Mouse (Mus musculus) hindbrain, embryonic 14.5 days (tissue): ENCODE results near the gene Myo1b. TPM values are rescaled to one million over a fixed set of nuclear protein-coding genes. Genes with fewer than 3 reads are reported as not detected.
"Not testable (repeated sequence)": the region's sequence is repeated elsewhere in the genome, so short reads cannot be mapped to it uniquely, and the experiment has no call there.

ENCODE experiments used
- ATAC-seq: fragments of 200-750 bp; cut with Nextera tagmentation; 2 replicates; pipeline ENCODE4 v1.8.0; 2017; ENCODE audit warnings: moderate number of reproducible peaks, mild to moderate bottlenecking, moderate TSS enrichment, moderate library complexity; ENCODE audit not compliant: low FRiP score
- DNase-seq: peaks from one replicate; pipeline ENCODE4 v3.0.0-alpha.2; 2015; ENCODE audit warnings: low spot score
- H3K27ac ChIP-seq: fragments of 300-500 bp; sonication (generic); 2 replicates; pipeline ENCODE4 v1.5.1; 2014; ENCODE audit warnings: mild to moderate bottlenecking, moderate library complexity
- H3K27me3 ChIP-seq: fragments of 300-500 bp; sonication (generic); 2 replicates; pipeline ENCODE4 v1.6.1; 2014; ENCODE audit warnings: mild to moderate bottlenecking, low read length, mixed read lengths; ENCODE audit not compliant: control insufficient read depth, insufficient read depth
- H3K36me3 ChIP-seq: fragments of 300-500 bp; sonication (generic); replicated peaks from 2 replicates; pipeline ENCODE4 v1.6.1; 2014; ENCODE audit not compliant: control insufficient read depth, insufficient read depth
- H3K4me1 ChIP-seq: fragments of 300-500 bp; sonication (generic); replicated peaks from 2 replicates; pipeline ENCODE4 v1.6.1; 2014; ENCODE audit warnings: antibody characterized with exemption, low read length, mixed read lengths; ENCODE audit not compliant: control insufficient read depth, insufficient read depth
- H3K4me2 ChIP-seq: fragments of 300-500 bp; sonication (generic); replicated peaks from 2 replicates; pipeline ENCODE4 v1.6.1; 2014; ENCODE audit warnings: mild to moderate bottlenecking, moderate library complexity
- H3K4me3 ChIP-seq: fragments of 300-500 bp; sonication (generic); replicated peaks from 2 replicates; pipeline ENCODE4 v1.5.1; 2014; ENCODE audit warnings: mild to moderate bottlenecking, low read length
- H3K9ac ChIP-seq: fragments of 300-500 bp; sonication (generic); 2 replicates; pipeline ENCODE4 v1.6.1; 2014
- H3K9me3 ChIP-seq: fragments of 300-500 bp; sonication (generic); 2 replicates; pipeline ENCODE4 v1.6.1; 2016; ENCODE audit warnings: low read length; ENCODE audit not compliant: control insufficient read depth
- WGBS: fragments of 180-500 bp; shearing (Covaris S2); extraction: QIAGEN DNeasy Blood & Tissue Kit; methylation state at CpG from one replicate; pipeline ENCODE4 v1.1.7; 2014; 5-methylcytosine and 5-hydroxymethylcytosine counted together
- polyA plus RNA-seq: library from polyadenylated mRNA; unstranded; fragments of >200 nt; fragmentation: Nextera tagmentation; extraction: Ambion mirVana; gene quantifications from 2 replicates; pipeline ENCODE4 v1.2.1, GENCODE M21; 2014

Myo1b gene
- polyA plus RNA-seq, 1 experiment from 2014 or later, result 81.5 TPM

DNA sequence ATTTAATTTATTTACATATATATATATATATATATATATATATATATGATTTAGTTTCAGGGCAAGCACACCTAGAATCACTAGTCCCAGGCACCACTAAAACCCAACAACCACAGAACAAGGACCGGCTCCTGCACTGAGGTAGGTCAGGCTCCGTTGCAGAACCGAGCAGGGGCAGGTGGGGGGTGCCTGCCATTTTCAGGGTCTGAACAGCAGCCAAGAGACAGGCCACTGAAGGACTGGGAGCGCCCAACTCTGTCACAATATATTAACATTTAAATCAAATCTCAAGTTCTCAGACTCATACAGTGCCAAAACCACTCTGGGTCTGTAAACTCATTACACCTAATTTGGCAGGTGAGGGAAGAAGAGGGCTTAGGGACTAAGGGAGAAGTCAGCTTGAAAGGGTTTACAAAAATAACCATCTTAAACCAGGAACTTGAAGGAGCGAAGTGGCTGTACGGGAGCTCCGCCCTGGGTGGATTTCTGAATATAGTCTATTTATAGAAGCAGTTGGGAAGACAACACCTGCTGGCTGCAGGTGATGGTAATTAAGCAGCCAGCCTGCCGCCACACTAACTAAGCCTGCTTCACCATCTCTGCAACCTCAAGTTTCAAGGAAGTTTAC lies 30.4 kb downstream of the Myo1b start:
- Histone ChIP-seq H3K9ac (no peak overlapping the region), H3K4me2 (no peak overlapping the region), H3K27ac (no peak overlapping the region), H3K4me3 (no peak overlapping the region), H3K9me3 (no peaks in the 10 kb centered on the region), H3K36me3 (peaks cover 4% of the 10 kb centered on the region; the same call in 1 of the 2 replicates), H3K4me1 (peaks cover 21% of the 10 kb centered on the region), H3K27me3 (no peaks in the 10 kb centered on the region)
- DNase-seq, result no peak
- ATAC-seq, result no peak
- WGBS, result 81% methylated on average over 8 of the region's 8 CpGs

DNA sequence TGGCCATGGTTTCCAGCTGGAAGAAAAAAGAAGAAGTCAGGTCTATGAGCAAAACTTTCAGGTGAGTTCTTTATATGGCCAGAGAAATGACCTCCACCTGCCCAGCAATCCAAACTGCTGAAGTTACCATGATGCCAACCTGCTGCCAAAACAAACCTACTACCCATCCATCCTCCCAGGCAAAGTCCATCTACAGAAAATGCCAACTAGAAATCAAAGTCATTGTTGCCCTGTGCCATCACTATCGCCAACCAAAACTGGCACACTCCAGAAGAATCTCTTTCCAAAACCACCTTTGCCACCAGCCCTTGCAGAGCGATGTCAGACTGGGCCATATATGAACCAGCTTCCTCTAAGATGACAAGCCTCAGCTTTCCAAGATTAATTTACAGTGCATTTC lies 32.7 kb downstream of the Myo1b start:
- DNase-seq, result no peak
- no peaks in the 10 kb centered on the region for H3K9me3 ChIP-seq
- no peak overlapping the region for H3K9ac ChIP-seq
- no peak overlapping the region for H3K4me3 ChIP-seq
- no peak overlapping the region for H3K27ac ChIP-seq
- ATAC-seq, result no peak
- no peak overlapping the region for H3K4me2 ChIP-seq
- no peaks in the 10 kb centered on the region for H3K27me3 ChIP-seq
- peaks cover 4% of the 10 kb centered on the region; the same call in 1 of the 2 replicates for H3K36me3 ChIP-seq
- peaks cover 31% of the 10 kb centered on the region for H3K4me1 ChIP-seq
- WGBS, result 97% methylated on average over 2 of the region's 2 CpGs

DNA sequence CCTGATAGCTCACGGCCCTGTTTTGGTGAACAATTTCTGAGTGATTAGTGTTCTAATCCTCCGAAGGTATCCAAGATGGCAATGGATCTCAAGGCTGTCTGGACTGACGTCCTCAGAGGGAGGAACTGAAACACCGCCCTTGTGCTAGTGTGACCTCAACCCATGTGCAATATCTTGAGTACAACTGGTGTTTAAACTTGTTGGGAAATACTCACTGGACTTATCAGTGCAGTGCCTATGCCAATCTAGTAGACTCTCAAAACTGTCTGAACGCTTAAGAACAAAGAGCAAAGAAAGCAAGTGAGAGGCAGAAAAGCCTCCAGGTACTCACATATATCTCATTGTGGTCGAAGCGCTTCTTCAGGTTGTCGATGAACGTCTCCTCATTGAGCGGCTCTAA lies 33.1 kb downstream of the Myo1b start:
- no peak overlapping the region for H3K9ac ChIP-seq
- ATAC-seq, result no peak
- peaks cover 4% of the 10 kb centered on the region; the same call in 1 of the 2 replicates for H3K36me3 ChIP-seq
- no peak overlapping the region for H3K27ac ChIP-seq
- WGBS, result 97% methylated on average over 10 of the region's 10 CpGs
- no peaks in the 10 kb centered on the region for H3K9me3 ChIP-seq
- DNase-seq, result no peak
- peaks cover 26% of the 10 kb centered on the region for H3K4me1 ChIP-seq
- H3K27me3 ChIP-seq, result no peaks in the 10 kb centered on the region
- H3K4me3 ChIP-seq, result no peak overlapping the region
- no peak overlapping the region for H3K4me2 ChIP-seq

DNA sequence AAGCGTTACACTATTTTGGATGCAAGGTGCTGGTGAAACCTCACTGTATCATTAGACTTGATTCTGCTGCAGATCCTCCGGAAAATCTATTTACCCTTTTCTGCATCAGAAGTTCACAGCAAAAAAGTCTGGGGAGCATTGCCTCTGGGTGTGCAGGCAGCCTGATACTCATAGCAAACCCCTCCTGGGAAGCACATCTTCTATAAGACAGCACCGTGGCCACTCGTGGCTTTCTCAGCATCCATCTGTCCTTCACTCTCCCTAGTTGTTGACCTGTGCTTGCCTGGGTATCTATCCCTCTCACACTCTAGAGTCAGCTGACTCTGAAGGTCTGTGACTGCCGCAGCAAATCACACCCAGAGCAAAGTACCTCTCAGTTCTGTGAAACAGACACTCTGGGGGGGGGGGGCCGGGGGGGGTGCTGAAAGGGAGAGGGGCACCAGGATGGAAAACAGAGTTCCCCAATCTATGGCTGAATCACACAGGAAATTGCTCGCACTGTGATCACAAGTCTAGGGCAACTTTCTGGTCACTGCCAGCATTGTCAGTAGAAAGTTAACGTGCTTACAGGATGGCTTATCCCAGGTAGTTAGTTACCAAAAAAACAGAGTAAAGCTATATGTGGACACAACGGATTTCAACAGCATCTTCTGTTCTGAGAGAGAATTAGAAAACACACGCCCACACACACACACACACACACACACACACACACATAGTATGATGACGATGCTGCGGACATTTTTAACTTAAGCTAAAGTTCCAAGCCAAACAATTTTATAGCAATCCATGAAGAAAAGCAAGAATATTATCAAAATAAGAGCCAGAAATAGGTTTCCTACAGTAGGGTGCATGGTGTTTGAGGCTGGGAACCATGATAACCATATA lies 35.7 kb downstream of the Myo1b start:
- no peaks in the 10 kb centered on the region for H3K9me3 ChIP-seq
- H3K27me3 ChIP-seq, result no peaks in the 10 kb centered on the region
- H3K4me3 ChIP-seq, result no peak overlapping the region
- no peak overlapping the region for H3K9ac ChIP-seq
- H3K4me1 ChIP-seq, result peaks cover 13% of the 10 kb centered on the region
- H3K27ac ChIP-seq, result no peak overlapping the region
- DNase-seq, result no peak
- 60% methylated on average over 12 of the region's 12 CpGs for WGBS
- peaks cover 4% of the 10 kb centered on the region; the same call in 1 of the 2 replicates for H3K36me3 ChIP-seq
- ATAC-seq, result no peak
- H3K4me2 ChIP-seq, result no peak overlapping the region

DNA sequence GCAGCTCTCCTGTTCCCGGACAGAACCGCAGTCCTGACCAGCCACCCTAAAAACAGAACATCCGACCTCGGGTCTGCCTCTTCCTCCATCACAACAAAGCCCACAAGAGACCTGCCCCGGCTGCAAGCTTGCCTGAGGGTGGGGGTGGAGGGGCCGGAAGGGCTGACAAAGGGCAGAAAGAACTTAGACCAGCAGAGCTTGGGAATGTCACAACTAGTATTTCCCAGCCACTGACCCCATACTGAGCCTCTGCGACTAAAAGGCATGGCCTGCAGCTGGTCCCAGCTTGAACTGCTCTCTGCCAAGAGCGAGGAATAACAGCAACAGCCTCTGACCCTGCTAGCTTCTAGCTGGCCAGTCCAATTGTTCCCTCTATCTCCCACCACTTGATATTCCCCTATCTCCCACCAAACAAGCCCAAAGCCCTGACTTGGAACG lies 36.5 kb downstream of the Myo1b start:
- ATAC-seq (peak; percentile 39; the same call in 1 of the 2 replicates), DNase-seq (peak; percentile 31)
- Histone ChIP-seq H3K9ac (no peak overlapping the region), H3K4me3 (no peak overlapping the region), H3K27me3 (no peaks in the 10 kb centered on the region), H3K4me2 (0 out of 2 replicates have a peak overlapping the region, but pooled peaks have one; percentile 4), H3K4me1 (peaks cover 13% of the 10 kb centered on the region), H3K36me3 (peaks cover 4% of the 10 kb centered on the region; the same call in 1 of the 2 replicates), H3K27ac (no peak overlapping the region), H3K9me3 (no peaks in the 10 kb centered on the region)
- 11% methylated on average over 9 of the region's 9 CpGs for WGBS

DNA sequence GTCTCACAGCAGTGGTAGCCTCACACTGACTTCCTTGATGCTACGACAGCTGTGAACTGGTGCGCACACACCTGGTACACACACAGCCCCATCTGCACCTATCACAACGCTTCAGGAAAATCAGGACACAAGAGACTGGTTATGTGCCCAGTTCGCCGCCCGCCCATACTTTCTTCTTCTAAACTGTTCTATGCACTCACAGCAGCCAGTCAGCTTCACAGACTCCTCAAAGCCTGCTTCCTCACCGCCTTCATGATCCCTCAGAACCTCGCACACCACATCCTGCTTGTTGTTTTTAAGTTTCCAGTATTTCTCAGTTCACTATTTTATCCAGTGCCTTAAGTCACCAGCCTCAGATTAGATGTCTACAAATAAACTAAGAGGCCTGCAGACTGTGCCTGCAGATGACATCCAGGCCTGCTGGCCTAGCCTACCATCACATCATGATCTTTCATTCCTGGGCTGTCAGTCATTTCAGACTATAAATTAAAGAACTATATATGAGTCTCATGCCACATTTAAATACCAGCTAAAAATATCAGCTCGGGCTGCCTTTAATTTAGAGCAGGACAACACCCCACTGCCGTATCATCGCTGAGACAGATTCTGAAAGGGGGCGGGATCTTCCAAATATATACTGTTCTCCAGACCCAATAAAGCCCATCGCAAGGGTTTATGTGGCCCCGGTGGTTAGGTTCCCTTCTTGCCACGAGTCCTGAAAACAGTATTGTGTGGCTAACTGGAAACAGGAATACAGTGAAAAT lies 40.2 kb downstream of the Myo1b start:
- 89% methylated on average over 15 of the region's 15 CpGs for WGBS
- no peak overlapping the region for H3K9ac ChIP-seq
- no peaks in the 10 kb centered on the region for H3K9me3 ChIP-seq

DNA sequence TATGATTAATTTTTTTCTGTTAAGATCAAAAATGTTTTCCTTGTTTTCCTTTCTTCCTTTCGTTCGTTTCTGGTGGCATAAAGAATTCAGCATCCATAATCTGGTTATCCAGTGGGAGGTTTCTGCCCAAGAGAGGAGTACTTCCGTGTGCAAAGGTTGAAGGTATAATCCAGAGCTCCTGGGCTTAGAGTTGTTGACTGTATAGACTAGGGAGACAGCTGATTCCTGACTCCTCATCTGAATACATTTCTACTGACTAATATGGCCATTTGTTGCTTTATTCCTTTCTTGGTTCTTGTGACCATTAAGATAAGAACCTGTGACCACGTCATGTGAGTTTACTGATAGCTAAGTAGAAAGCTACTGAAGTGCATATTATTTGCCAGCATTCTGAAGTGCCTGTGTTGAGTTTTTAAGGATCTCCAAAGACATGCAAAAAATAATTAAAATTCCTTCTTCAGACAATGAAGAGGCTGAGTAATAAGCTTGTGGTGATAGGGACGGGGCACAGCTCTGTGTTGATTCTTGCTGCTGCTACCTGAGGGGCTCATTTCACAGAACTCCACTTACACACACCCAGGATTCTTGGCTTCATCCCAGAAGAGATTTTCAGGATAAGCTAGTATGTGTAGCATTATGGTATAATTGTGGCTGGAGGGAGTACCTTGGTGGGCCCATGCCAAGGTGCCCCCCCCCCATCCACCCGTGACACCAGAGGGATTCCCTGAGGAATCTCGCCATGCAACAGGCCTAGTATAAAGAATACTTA lies 43.2 kb downstream of the Myo1b start:
- Histone ChIP-seq H3K4me1 (no peaks in the 10 kb centered on the region), H3K4me3 (no peak overlapping the region), H3K27me3 (no peaks in the 10 kb centered on the region), H3K27ac (no peak overlapping the region), H3K36me3 (no peaks in the 10 kb centered on the region), H3K9ac (no peak overlapping the region), H3K9me3 (no peaks in the 10 kb centered on the region), H3K4me2 (no peak overlapping the region)
- DNase-seq (no peak), ATAC-seq (no peak)
- 81% methylated on average over 7 of the region's 7 CpGs for WGBS

More for the DNA sequence above, 40.2 kb downstream of the Myo1b start:
- DNase-seq, result no peak
- Histone ChIP-seq H3K4me3 (no peak overlapping the region), H3K4me2 (no peak overlapping the region), H3K4me1 (peaks cover 13% of the 10 kb centered on the region), H3K27ac (no peak overlapping the region), H3K27me3 (no peaks in the 10 kb centered on the region), H3K36me3 (no peaks in the 10 kb centered on the region)
- ATAC-seq, result no peak

DNA sequence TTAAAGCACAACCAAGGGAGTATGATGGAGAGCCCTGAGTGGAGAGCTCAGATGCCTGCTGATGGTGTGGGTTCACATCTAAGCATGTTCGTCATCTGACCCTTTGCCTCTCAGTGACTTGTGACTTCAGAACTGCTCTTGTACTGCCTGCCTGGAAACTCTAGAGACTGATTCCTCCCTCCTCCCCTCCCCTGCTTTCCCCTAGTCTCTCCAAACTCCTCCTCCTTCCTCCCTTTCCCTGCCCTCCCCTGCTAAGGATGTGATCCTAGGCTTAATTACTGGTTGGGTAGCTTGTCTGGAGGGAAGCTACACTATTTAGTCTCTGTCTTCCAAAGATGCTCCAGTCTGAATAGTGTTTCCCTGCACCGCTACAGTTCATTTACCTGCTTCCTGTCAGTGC lies 44.6 kb downstream of the Myo1b start:
- H3K36me3 ChIP-seq, H3K9me3 ChIP-seq, H3K27ac ChIP-seq, H3K4me2 ChIP-seq, H3K4me1 ChIP-seq, H3K27me3 ChIP-seq, H3K9ac ChIP-seq, DNase-seq, H3K4me3 ChIP-seq: not testable (repeated sequence)
- peak; percentile 40; the same call in 1 of the 2 replicates for ATAC-seq
- WGBS, result 85% methylated on average over 2 of the region's 2 CpGs
